Mouse (Mus musculus) forebrain, embryonic 14.5 days (tissue): ENCODE data around the gene Bicc1. TPM values are rescaled to one million over a fixed set of nuclear protein-coding genes. Genes with fewer than 3 reads are reported as not detected.

ENCODE experiments used
- ATAC-seq: fragments of 200-750 bp; cut with Nextera tagmentation; 2 replicates; pipeline ENCODE4 v1.8.0; 2017; ENCODE audit warnings: mild to moderate bottlenecking, moderate library complexity
- DNase-seq: peaks from one replicate; pipeline ENCODE4 v3.0.0-alpha.2; 2015; ENCODE audit warnings: low spot score
- H3K27ac ChIP-seq: fragments of 300-500 bp; sonication (generic); 2 replicates; pipeline ENCODE4 v1.5.1; 2014; ENCODE audit warnings: low read depth, mild to moderate bottlenecking, control low read depth, low read length, moderate library complexity
- H3K27me3 ChIP-seq: fragments of 300-500 bp; sonication (generic); replicated peaks from 2 replicates; pipeline ENCODE4 v1.6.1; 2014; ENCODE audit warnings: low read length, control low read depth, mixed read lengths; ENCODE audit not compliant: control insufficient read depth, insufficient read depth
- H3K36me3 ChIP-seq: fragments of 300-500 bp; sonication (generic); 2 replicates; pipeline ENCODE4 v1.6.1; 2014; ENCODE audit warnings: low read length, control low read depth; ENCODE audit not compliant: control insufficient read depth, insufficient read depth
- H3K4me1 ChIP-seq: fragments of 300-500 bp; sonication (generic); 2 replicates; pipeline ENCODE4 v1.6.1; 2014; ENCODE audit warnings: antibody characterized with exemption, low read length, control low read depth; ENCODE audit not compliant: control insufficient read depth, insufficient read depth
- H3K4me2 ChIP-seq: fragments of 300-500 bp; sonication (generic); 2 replicates; pipeline ENCODE4 v1.6.1; 2014; ENCODE audit warnings: mild to moderate bottlenecking, control low read depth, low read length
- H3K4me3 ChIP-seq: fragments of 300-500 bp; sonication (generic); 2 replicates; pipeline ENCODE4 v1.5.1; 2014; ENCODE audit warnings: low read depth, low read length, control low read depth
- H3K9ac ChIP-seq: fragments of 300-500 bp; sonication (generic); 2 replicates; pipeline ENCODE4 v1.6.1; 2014; ENCODE audit warnings: mild to moderate bottlenecking, low read length, control low read depth, moderate library complexity
- H3K9me3 ChIP-seq: fragments of 300-500 bp; sonication (generic); replicated peaks from 2 replicates; pipeline ENCODE4 v1.6.1; 2016; ENCODE audit warnings: low read length, control low read depth, mixed read lengths; ENCODE audit not compliant: control insufficient read depth
- WGBS: fragments of 180-500 bp; shearing (Covaris S2); extraction: QIAGEN DNeasy Blood & Tissue Kit; methylation state at CpG from one replicate; pipeline ENCODE4 v1.1.7; 2014; 5-methylcytosine and 5-hydroxymethylcytosine counted together
- polyA plus RNA-seq: library from polyadenylated mRNA; unstranded; fragments of >200 nt; fragmentation: Nextera tagmentation; extraction: Ambion mirVana; gene quantifications from 2 replicates; pipeline ENCODE4 v1.2.1, GENCODE M21; 2014

The Bicc1 gene
- polyA plus RNA-seq, 1 experiment from 2014 or later = 3.2 TPM

- DNase-seq (no peak), ATAC-seq (no peak)
- Histone ChIP-seq H3K27me3 (no peaks in the 10 kb centered on the region), H3K9me3 (no peaks in the 10 kb centered on the region), H3K36me3 (no peaks in the 10 kb centered on the region), H3K27ac (no peak overlapping the region), H3K4me2 (no peak overlapping the region), H3K9ac (no peak overlapping the region), H3K4me3 (no peak overlapping the region), H3K4me1 (no peaks in the 10 kb centered on the region)
- 100% methylated on average over 1 of the region's 1 CpGs for WGBS
Measured at GRCm38 (mm10) chr10:71171414-71171813, 11.9 kb upstream of the Bicc1 start.

- no peaks in the 10 kb centered on the region for H3K36me3 ChIP-seq
- H3K9me3 ChIP-seq = no peaks in the 10 kb centered on the region
- no peak overlapping the region for H3K4me3 ChIP-seq
- H3K9ac ChIP-seq = no peak overlapping the region
- no peak overlapping the region for H3K4me2 ChIP-seq
- no peak for ATAC-seq
- H3K27me3 ChIP-seq = no peaks in the 10 kb centered on the region
- WGBS = 95% methylated on average over 5 of the region's 5 CpGs
- H3K27ac ChIP-seq = no peak overlapping the region
- no peaks in the 10 kb centered on the region for H3K4me1 ChIP-seq
- DNase-seq = no peak
Measured at GRCm38 (mm10) chr10:71170771-71171170, 11.3 kb upstream of the Bicc1 start.

GRCm38 (mm10) chr10:71169811-71170210 is 10.3 kb upstream of the Bicc1 start:
- ATAC-seq = no peak
- WGBS = 97% methylated on average over 10 of the region's 10 CpGs
- H3K4me1 ChIP-seq = no peaks in the 10 kb centered on the region
- no peaks in the 10 kb centered on the region for H3K36me3 ChIP-seq
- H3K4me2 ChIP-seq = no peak overlapping the region
- no peaks in the 10 kb centered on the region for H3K9me3 ChIP-seq
- H3K9ac ChIP-seq = no peak overlapping the region
- H3K4me3 ChIP-seq = no peak overlapping the region
- H3K27me3 ChIP-seq = no peaks in the 10 kb centered on the region
- no peak for DNase-seq
- H3K27ac ChIP-seq = no peak overlapping the region

- Histone ChIP-seq H3K36me3 (no peaks in the 10 kb centered on the region), H3K27ac (no peak overlapping the region), H3K9ac (no peak overlapping the region), H3K27me3 (no peaks in the 10 kb centered on the region), H3K4me3 (no peak overlapping the region), H3K4me1 (no peaks in the 10 kb centered on the region), H3K4me2 (no peak overlapping the region), H3K9me3 (no peaks in the 10 kb centered on the region)
- WGBS = 46% methylated on average over 4 of the region's 4 CpGs
- ATAC-seq (no peak), DNase-seq (no peak)
Measured at GRCm38 (mm10) chr10:71169171-71169570, 9.7 kb upstream of the Bicc1 start.

GRCm38 (mm10) chr10:71160449-71160848 is 949 bp upstream of the Bicc1 start:
- Histone ChIP-seq H3K27ac (no peak overlapping the region), H3K4me3 (no peak overlapping the region), H3K36me3 (no peaks in the 10 kb centered on the region), H3K9ac (no peak overlapping the region), H3K9me3 (no peaks in the 10 kb centered on the region), H3K4me2 (no peak overlapping the region), H3K4me1 (no peaks in the 10 kb centered on the region), H3K27me3 (peaks cover 10% of the 10 kb centered on the region; the same call in 1 of the 2 replicates)
- 85% methylated on average over 12 of the region's 12 CpGs for WGBS
- ATAC-seq (no peak), DNase-seq (no peak)

- no peaks in the 10 kb centered on the region for H3K9me3 ChIP-seq
- peak; percentile 79 for ATAC-seq
- H3K27ac ChIP-seq = no peak overlapping the region
- no peaks in the 10 kb centered on the region for H3K36me3 ChIP-seq
- peak overlapping the region; percentile 81 for H3K4me2 ChIP-seq
- H3K4me1 ChIP-seq = no peaks in the 10 kb centered on the region
- peak overlapping the region; percentile 60 for H3K4me3 ChIP-seq
- under 1% methylated on average over 61 of the region's 65 CpGs for WGBS
- DNase-seq = peak; percentile 43
- H3K9ac ChIP-seq = peak overlapping the region; percentile 60
- peaks cover 10% of the 10 kb centered on the region; the same call in 1 of the 2 replicates for H3K27me3 ChIP-seq
Measured at GRCm38 (mm10) chr10:71158940-71159675, 392 bp downstream of the Bicc1 start.

GRCm38 (mm10) chr10:71156569-71156968 is 2.9 kb downstream of the Bicc1 start:
- no peak overlapping the region for H3K4me3 ChIP-seq
- DNase-seq (no peak), ATAC-seq (no peak)
- no peaks in the 10 kb centered on the region for H3K9me3 ChIP-seq
- H3K36me3 ChIP-seq = no peaks in the 10 kb centered on the region
- H3K4me2 ChIP-seq = no peak overlapping the region
- H3K27me3 ChIP-seq = peaks cover 10% of the 10 kb centered on the region; the same call in 1 of the 2 replicates
- WGBS = 91% methylated on average over 5 of the region's 5 CpGs
- H3K27ac ChIP-seq = no peak overlapping the region
- H3K9ac ChIP-seq = no peak overlapping the region
- no peaks in the 10 kb centered on the region for H3K4me1 ChIP-seq

- Histone ChIP-seq H3K4me2 (no peak overlapping the region), H3K9ac (no peak overlapping the region), H3K9me3 (no peaks in the 10 kb centered on the region), H3K4me3 (no peak overlapping the region), H3K36me3 (no peaks in the 10 kb centered on the region), H3K27ac (no peak overlapping the region), H3K4me1 (no peaks in the 10 kb centered on the region), H3K27me3 (no peaks in the 10 kb centered on the region)
- ATAC-seq (no peak), DNase-seq (no peak)
- 93% methylated on average over 6 of the region's 6 CpGs for WGBS
Measured at GRCm38 (mm10) chr10:71153610-71154009, 5.9 kb downstream of the Bicc1 start.

- Histone ChIP-seq H3K4me1 (no peaks in the 10 kb centered on the region), H3K4me2 (no peak overlapping the region), H3K27me3 (no peaks in the 10 kb centered on the region), H3K4me3 (no peak overlapping the region), H3K27ac (no peak overlapping the region), H3K36me3 (no peaks in the 10 kb centered on the region), H3K9ac (no peak overlapping the region), H3K9me3 (no peaks in the 10 kb centered on the region)
- ATAC-seq (no peak), DNase-seq (no peak)
- 96% methylated on average over 1 of the region's 1 CpGs for WGBS
Measured at GRCm38 (mm10) chr10:71153138-71153537, 6.4 kb downstream of the Bicc1 start.
